Mouse (Mus musculus) kidney, embryonic 16.5 days (tissue): ENCODE data around the gene Gfer. TPM values are rescaled to one million over a fixed set of nuclear protein-coding genes. Genes with fewer than 3 reads are reported as not detected.

Experiments
- ATAC-seq: fragments of 200-750 bp; cut with Nextera tagmentation; 2 replicates; pipeline ENCODE4 v1.8.0; 2017; ENCODE audit warnings: moderate TSS enrichment; ENCODE audit not compliant: low FRiP score, low TSS enrichment
- H3K27ac ChIP-seq: fragments of 300-500 bp; sonication (generic); 2 replicates; pipeline ENCODE4 v1.5.1; 2014; ENCODE audit warnings: low read length
- H3K27me3 ChIP-seq: fragments of 300-500 bp; sonication (generic); 2 replicates; pipeline ENCODE4 v1.6.1; 2014; ENCODE audit warnings: low read length, control low read depth, mixed read lengths; ENCODE audit not compliant: insufficient read depth
- H3K36me3 ChIP-seq: fragments of 300-500 bp; sonication (generic); 2 replicates; pipeline ENCODE4 v1.6.1; 2014; ENCODE audit warnings: low read length, control low read depth, mixed read lengths; ENCODE audit not compliant: insufficient read depth
- H3K4me1 ChIP-seq: fragments of 300-500 bp; sonication (generic); 2 replicates; pipeline ENCODE4 v1.6.1; 2014; ENCODE audit warnings: low read length, control low read depth, mixed read lengths; ENCODE audit not compliant: insufficient read depth
- H3K4me2 ChIP-seq: fragments of 300-500 bp; sonication (generic); replicated peaks from 2 replicates; pipeline ENCODE4 v1.6.1; 2014; ENCODE audit warnings: low read depth, low read length
- H3K4me3 ChIP-seq: fragments of 300-500 bp; sonication (generic); 2 replicates; pipeline ENCODE4 v1.5.1; 2014; ENCODE audit warnings: mild to moderate bottlenecking, low read length
- H3K9ac ChIP-seq: fragments of 300-500 bp; sonication (generic); replicated peaks from 2 replicates; pipeline ENCODE4 v1.6.1; 2014; ENCODE audit warnings: low read length
- H3K9me3 ChIP-seq: fragments of 300-500 bp; sonication (generic); 2 replicates; pipeline ENCODE4 v1.6.1; 2016; ENCODE audit warnings: low read length, control low read depth
- WGBS: fragments of 180-500 bp; shearing (Covaris S2); extraction: QIAGEN DNeasy Blood & Tissue Kit; methylation state at CpG from one replicate; pipeline ENCODE4 v1.1.7; 2014; 5-methylcytosine and 5-hydroxymethylcytosine counted together
- polyA plus RNA-seq: library from polyadenylated mRNA; unstranded; fragments of >200 nt; fragmentation: Nextera tagmentation; extraction: Ambion mirVana; gene quantifications from 2 replicates; pipeline ENCODE4 v1.2.1, GENCODE M21; 2015

Gene Gfer
- polyA plus RNA-seq, 1 experiment from 2014 or later: 44.4 TPM

DNA sequence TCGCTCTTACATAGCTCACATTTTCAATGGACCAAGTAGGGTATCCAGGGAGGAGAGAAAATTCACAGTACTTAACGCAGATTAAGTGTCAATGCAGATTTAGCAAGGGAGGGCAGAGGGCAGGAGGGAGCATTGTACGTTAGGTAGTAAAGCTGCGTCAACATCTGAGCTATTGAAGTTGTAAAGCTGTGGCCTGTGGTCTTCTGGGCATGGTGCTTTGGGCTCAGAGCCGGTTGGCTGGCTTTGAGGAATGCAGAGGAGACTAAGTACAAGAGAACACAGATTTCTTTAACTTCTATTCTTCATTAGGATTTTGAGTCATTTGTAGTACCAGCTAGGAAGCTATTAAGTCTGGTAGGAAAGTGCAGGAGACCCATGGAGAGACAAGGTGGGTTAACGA lies 19.6 kb upstream of the Gfer start:
- Histone ChIP-seq H3K4me1 (peaks cover 17% of the 10 kb centered on the region), H3K4me3 (no peak overlapping the region), H3K9ac (0 out of 2 replicates have a peak overlapping the region, but pooled peaks have one; percentile 41), H3K9me3 (no peaks in the 10 kb centered on the region), H3K4me2 (no peak overlapping the region), H3K27me3 (no peaks in the 10 kb centered on the region), H3K27ac (peak overlapping the region; percentile 76), H3K36me3 (peaks cover 3% of the 10 kb centered on the region; the same call in 1 of the 2 replicates)
- ATAC-seq: no peak
- 40% methylated on average over 6 of the region's 6 CpGs for WGBS

DNA sequence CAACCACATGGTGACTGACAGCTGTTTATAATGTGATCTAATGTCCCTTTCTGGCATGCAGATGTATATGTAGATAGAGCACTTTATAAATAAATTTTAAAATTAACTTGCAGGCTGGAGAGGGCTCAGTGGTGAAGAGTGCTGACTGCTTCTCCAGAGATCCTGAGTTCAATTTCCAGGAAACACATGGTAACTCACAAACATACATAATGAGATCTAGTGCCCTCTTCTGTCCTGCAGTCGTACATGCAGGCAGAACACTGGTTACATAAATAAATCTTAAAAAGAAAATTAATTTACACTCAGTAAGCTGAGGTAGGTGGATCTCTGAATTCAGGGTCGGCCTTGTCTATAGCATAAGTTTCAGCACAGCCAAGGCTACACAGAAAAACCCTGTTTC lies 12.7 kb upstream of the Gfer start:
- ATAC-seq: no peak
- 35% methylated on average over 2 of the region's 2 CpGs for WGBS
- Histone ChIP-seq H3K27me3 (no peaks in the 10 kb centered on the region), H3K27ac (no peak overlapping the region), H3K4me2 (no peak overlapping the region), H3K9me3 (no peaks in the 10 kb centered on the region), H3K36me3 (peaks cover 16% of the 10 kb centered on the region), H3K9ac (no peak overlapping the region), H3K4me3 (no peak overlapping the region; the same call in 1 of the 2 replicates), H3K4me1 (peaks cover 9% of the 10 kb centered on the region)

DNA sequence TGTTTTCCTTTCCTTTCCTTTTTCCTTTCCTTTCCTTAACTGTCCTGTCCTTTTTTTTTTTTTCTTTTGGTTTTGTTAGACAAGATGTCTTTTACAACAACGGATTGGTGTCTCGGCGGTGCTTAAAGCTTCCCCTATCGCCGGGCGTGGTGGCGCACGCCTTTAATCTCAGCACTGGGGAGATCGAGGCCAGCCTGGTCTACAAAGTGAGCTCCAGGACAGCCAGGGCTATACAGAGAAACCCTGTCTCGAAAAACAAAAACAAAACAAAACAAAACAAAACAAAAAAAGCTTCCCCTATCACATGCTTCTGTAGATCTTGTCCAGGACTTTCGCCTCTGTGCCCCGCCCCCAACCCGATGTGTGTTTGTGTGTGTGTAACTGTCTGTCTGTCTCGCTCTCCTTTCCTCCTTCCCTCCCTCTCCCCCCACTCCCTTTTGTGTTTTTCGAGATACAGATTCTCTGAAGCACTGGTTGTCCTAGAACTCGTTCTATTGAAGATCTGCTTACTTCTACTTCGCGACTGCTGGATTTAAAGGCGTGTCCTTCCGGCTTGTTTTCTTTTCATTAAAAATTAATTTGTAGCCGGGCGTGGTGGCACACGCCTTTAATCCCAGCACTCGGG lies 12.0 kb upstream of the Gfer start:
- 3% methylated on average over 24 of the region's 24 CpGs for WGBS
- peak overlapping the region; percentile 84 for H3K27ac ChIP-seq
- H3K4me3 ChIP-seq: peak overlapping the region; percentile 90
- H3K4me1 ChIP-seq: peaks cover 9% of the 10 kb centered on the region
- ATAC-seq: 0 out of 2 replicates have a peak, but pooled peaks have one; percentile 55
- peak overlapping the region; percentile 88 for H3K9ac ChIP-seq
- peaks cover 19% of the 10 kb centered on the region for H3K36me3 ChIP-seq
- no peaks in the 10 kb centered on the region for H3K9me3 ChIP-seq
- H3K27me3 ChIP-seq: no peaks in the 10 kb centered on the region
- H3K4me2 ChIP-seq: peak overlapping the region; percentile 81

DNA sequence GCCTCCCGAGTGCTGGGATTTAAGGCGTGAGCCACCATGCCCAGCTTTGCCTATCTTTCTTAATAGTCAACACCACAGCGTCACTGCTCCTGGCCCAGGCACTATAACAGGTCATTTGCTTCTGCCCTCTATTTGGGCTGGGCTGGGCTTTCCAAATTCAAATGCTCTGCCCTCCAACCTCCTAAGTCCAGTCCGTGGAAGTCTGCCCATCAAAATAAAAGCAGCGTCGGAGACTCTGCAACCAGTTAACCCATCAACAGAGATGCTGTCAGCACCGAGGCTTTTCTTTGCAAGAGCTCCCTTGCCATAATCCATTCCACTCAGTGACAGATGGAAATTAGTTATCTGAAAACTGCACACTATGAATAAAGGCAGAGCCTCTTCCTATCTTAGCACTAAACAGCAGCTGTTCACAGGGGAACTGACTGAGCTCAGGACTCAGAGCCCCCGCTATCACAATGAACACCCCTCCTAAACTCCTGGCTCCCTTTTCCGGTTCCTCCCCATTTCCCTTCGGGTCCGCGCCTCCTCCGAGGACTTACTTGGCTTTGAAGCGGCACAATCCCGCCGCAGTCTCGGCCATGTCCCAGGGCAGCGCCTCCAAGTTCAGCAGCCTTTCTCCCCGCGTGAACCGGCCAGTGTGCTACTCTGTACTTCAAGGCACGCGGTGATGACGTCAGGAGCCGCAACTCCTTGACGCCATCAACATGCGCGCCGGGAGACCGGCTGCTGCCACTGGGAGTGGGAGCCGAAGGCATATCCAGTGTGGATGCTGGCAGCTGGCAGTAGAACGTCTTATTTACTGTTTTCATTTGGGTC lies 11.2 kb upstream of the Gfer start, which contains the start of gene Tbl3:
Gene Tbl3, minus strand, starts transcription at position 679 of the 819 bp plus-strand sequence.
- peak within 1 kb of the TSS; percentile 90 for H3K4me3 ChIP-seq
- peaks cover 9% of the 10 kb centered on the region for H3K4me1 ChIP-seq
- H3K4me2 ChIP-seq: peak within 1 kb of the TSS; percentile 81
- H3K9me3 ChIP-seq: no peaks in the 10 kb centered on the region
- 3% methylated on average over 32 of the region's 32 CpGs for WGBS
- peak; percentile 89 for ATAC-seq
- H3K27me3 ChIP-seq: no peaks in the 10 kb centered on the region
- peaks cover 24% of the 10 kb centered on the region for H3K36me3 ChIP-seq
- peak within 1 kb of the TSS; percentile 88 for H3K9ac ChIP-seq
- H3K27ac ChIP-seq: peak within 1 kb of the TSS; percentile 84

DNA sequence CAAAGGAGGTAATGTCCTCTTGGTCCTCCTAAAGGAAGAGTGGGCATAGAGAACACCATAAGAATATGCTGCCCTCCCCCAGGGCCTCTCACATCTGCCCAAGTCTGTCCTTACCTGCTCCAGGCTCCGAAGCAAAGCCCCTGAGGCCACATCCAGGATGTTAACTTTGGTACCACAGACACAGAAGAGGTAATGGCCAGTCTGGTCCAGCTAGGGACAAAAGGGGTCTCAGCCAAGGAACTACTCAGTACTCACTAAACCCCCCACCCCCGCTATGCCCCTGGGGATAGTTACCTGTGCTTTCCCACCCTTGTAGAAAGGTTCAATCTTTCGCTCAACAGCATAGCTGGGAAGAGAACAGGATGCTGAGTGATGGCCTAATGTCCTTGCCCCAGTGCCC lies 9.9 kb upstream of the Gfer start:
- WGBS: 93% methylated on average over 3 of the region's 3 CpGs
- no peak for ATAC-seq

DNA sequence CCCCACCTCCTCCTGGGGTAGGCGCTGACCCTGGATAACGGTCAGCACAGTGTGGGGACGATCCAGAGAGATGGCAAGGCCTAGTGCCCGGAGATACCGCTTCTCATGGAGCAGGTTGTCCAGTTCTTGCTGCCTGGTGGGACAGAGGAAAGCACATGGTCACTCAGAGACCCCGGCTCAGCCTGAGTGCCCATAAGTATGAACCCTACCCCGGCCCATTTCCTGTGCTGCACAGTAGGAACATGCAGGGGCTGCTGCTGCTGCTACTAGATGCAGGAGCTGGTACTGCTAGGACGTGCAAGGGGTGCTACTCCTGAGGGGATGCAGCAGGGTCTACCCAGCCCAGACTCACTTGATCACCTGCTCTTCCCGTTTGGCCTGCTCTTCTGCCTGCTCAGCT lies 5.3 kb upstream of the Gfer start:
- no peak for ATAC-seq
- Histone ChIP-seq H3K4me2 (no peak overlapping the region), H3K36me3 (peaks cover 42% of the 10 kb centered on the region), H3K4me1 (peaks cover 16% of the 10 kb centered on the region), H3K9me3 (no peaks in the 10 kb centered on the region), H3K4me3 (no peak overlapping the region), H3K27me3 (no peaks in the 10 kb centered on the region), H3K9ac (no peak overlapping the region), H3K27ac (no peak overlapping the region)
- WGBS: 93% methylated on average over 9 of the region's 9 CpGs

More for the DNA sequence above, 9.9 kb upstream of the Gfer start:
- Histone ChIP-seq H3K9ac (no peak overlapping the region), H3K27me3 (no peaks in the 10 kb centered on the region), H3K4me1 (peaks cover 9% of the 10 kb centered on the region), H3K27ac (no peak overlapping the region), H3K4me3 (no peak overlapping the region), H3K9me3 (no peaks in the 10 kb centered on the region), H3K4me2 (no peak overlapping the region), H3K36me3 (peaks cover 37% of the 10 kb centered on the region)

DNA sequence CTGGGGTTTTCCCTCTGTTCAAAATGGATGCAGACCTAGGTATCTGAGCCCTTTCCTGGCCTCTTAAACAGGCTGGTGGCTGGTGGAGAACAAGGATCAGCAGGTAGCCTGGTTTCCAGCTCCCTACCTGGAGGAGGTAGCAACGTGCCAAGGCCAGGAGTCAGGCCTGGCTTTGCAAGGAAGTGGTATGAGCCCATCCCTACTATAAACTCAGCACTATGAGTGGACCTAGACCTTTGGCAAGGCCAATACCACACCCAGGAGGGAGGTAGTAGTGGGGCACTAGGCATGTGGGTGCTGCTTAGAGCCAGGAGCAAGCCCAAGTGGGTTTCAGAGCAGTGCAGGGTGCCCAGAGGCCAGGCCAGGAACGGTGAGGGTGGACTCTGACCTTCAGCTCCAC lies 3.5 kb upstream of the Gfer start:
- 79% methylated on average over 2 of the region's 2 CpGs for WGBS
- no peak overlapping the region for H3K27ac ChIP-seq
- H3K9ac ChIP-seq: no peak overlapping the region
- peaks cover 34% of the 10 kb centered on the region for H3K36me3 ChIP-seq
- H3K27me3 ChIP-seq: no peaks in the 10 kb centered on the region
- no peak for ATAC-seq
- peaks cover 21% of the 10 kb centered on the region for H3K4me1 ChIP-seq
- no peak overlapping the region for H3K4me2 ChIP-seq
- no peak overlapping the region for H3K4me3 ChIP-seq
- no peaks in the 10 kb centered on the region for H3K9me3 ChIP-seq

DNA sequence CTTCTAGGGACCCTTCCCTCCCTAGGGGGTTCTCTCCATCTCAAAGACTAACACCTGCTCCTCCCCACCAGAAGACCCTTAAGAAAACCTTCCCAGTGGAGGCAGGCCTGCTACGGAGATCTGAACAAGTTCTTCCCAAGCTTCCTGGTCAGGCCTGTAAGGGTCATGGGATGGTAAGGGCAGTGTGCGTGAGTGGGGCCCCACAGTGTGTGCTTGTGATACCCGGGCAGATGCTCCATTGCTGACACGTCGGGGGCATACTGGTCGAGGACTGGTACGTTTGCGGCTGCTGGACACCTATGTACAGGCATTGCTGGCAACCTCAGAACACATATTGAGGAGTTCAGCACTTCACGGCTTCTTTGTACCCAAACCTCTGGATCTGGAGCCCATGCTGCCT lies 2.8 kb upstream of the Gfer start:
- WGBS: 67% methylated on average over 9 of the region's 9 CpGs
- Histone ChIP-seq H3K9me3 (no peaks in the 10 kb centered on the region), H3K9ac (no peak overlapping the region), H3K4me2 (no peak overlapping the region), H3K27me3 (no peaks in the 10 kb centered on the region), H3K27ac (no peak overlapping the region), H3K36me3 (peaks cover 29% of the 10 kb centered on the region), H3K4me3 (no peak overlapping the region), H3K4me1 (peaks cover 23% of the 10 kb centered on the region)
- ATAC-seq: no peak

DNA sequence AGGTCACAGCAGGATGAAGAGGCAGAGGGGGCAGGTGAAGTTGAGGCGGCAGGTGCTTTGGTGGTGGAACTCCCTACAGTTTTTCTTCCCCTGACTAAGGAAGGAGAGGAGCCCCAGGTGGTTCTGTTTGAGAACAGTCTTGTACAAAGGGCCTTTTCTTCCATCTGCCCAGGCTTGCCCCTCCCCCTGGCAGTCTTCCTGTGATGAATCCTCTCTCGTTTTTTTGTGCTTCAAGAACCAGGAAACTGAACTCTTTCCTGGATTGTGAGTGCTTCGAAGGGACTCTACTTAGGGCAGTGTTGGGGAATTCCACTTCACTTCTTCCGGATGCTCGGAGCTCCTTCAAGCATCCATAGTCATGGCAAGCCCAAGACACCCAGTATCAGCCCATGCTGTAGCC lies 2.0 kb upstream of the Gfer start:
- no peaks in the 10 kb centered on the region for H3K9me3 ChIP-seq
- H3K4me1 ChIP-seq: peaks cover 23% of the 10 kb centered on the region
- H3K27me3 ChIP-seq: no peaks in the 10 kb centered on the region
- 30% methylated on average over 5 of the region's 5 CpGs for WGBS
- no peak overlapping the region for H3K27ac ChIP-seq
- H3K4me2 ChIP-seq: no peak overlapping the region
- ATAC-seq: no peak
- no peak overlapping the region for H3K9ac ChIP-seq
- H3K36me3 ChIP-seq: peaks cover 31% of the 10 kb centered on the region
- no peak overlapping the region for H3K4me3 ChIP-seq
